Mouse (Mus musculus) limb, embryonic 14.5 days (tissue): Measurements from ENCODE around the gene Ticam1. TPM values are rescaled to one million over a fixed set of nuclear protein-coding genes. Genes with fewer than 3 reads are reported as not detected.
A peak's percentile ranks its signal among the peaks of the same experiment; 100 is the strongest.

Experiments used
- ATAC-seq: fragments of 200-750 bp; cut with Nextera tagmentation; 2 replicates; pipeline ENCODE4 v1.8.0; 2017; ENCODE audit warnings: low read depth, moderate number of reproducible peaks, moderate TSS enrichment; ENCODE audit not compliant: low FRiP score
- DNase-seq: peaks from one replicate; pipeline ENCODE4 v3.0.0-alpha.2; 2015; ENCODE audit warnings: low spot score
- H3K27ac ChIP-seq: fragments of 300-500 bp; sonication (generic); replicated peaks from 2 replicates; pipeline ENCODE4 v1.5.1; 2014; ENCODE audit warnings: low read depth, mild to moderate bottlenecking, low read length, moderate library complexity, mixed read lengths
- H3K27me3 ChIP-seq: fragments of 300-500 bp; sonication (generic); 2 replicates; pipeline ENCODE4 v1.6.1; 2014; ENCODE audit warnings: low read length, mixed read lengths; ENCODE audit not compliant: control insufficient read depth, insufficient read depth
- H3K36me3 ChIP-seq: fragments of 300-500 bp; sonication (generic); 2 replicates; pipeline ENCODE4 v1.6.1; 2014; ENCODE audit warnings: mild to moderate bottlenecking, low read length, moderate library complexity, mixed read lengths; ENCODE audit not compliant: control insufficient read depth, insufficient read depth
- H3K4me1 ChIP-seq: fragments of 300-500 bp; sonication (generic); 2 replicates; pipeline ENCODE4 v1.6.1; 2014; ENCODE audit warnings: antibody characterized with exemption, low read length, mixed read lengths; ENCODE audit not compliant: control insufficient read depth, insufficient read depth
- H3K4me2 ChIP-seq: fragments of 300-500 bp; sonication (generic); replicated peaks from 2 replicates; pipeline ENCODE4 v1.6.1; 2014; ENCODE audit warnings: low read depth, mild to moderate bottlenecking, low read length, moderate library complexity; ENCODE audit not compliant: severe bottlenecking
- H3K4me3 ChIP-seq: fragments of 300-500 bp; sonication (generic); replicated peaks from 2 replicates; pipeline ENCODE4 v1.5.1; 2014; ENCODE audit warnings: low read length
- H3K9ac ChIP-seq: fragments of 300-500 bp; sonication (generic); 2 replicates; pipeline ENCODE4 v1.6.1; 2014; ENCODE audit warnings: mild to moderate bottlenecking, low read depth, low read length, moderate library complexity; ENCODE audit not compliant: severe bottlenecking
- H3K9me3 ChIP-seq: fragments of 300-500 bp; sonication (generic); 2 replicates; pipeline ENCODE4 v1.6.1; 2016; ENCODE audit warnings: low read length; ENCODE audit not compliant: control insufficient read depth
- POLR2A ChIP-seq: fragments of 200-500 bp; IDR thresholded peaks from 2 replicates; pipeline ENCODE4 v1.8.0; 2012; ENCODE audit warnings: inconsistent platforms, mild to moderate bottlenecking, moderate library complexity, borderline replicate concordance; ENCODE audit not compliant: insufficient read depth, insufficient read length; ENCODE audit errors: extremely low read depth
- WGBS: fragments of 180-500 bp; shearing (Covaris S2); extraction: QIAGEN DNeasy Blood & Tissue Kit; methylation state at CpG from one replicate; pipeline ENCODE4 v1.1.7; 2014; 5-methylcytosine and 5-hydroxymethylcytosine counted together
- polyA plus RNA-seq, 2 experiments: library from polyadenylated mRNA; depleted of rRNA in 1 of 2; stranded (reverse) in 1 of 2; unstranded in 1 of 2; fragments of >200 nt; fragmentation: Nextera tagmentation in 1 of 2; extraction: Ambion mirVana in 1 of 2; gene quantifications; 2 replicates each; pipeline versions ENCODE4 v1.2.1 to v1.2.3; 2012 to 2014

The Ticam1 gene
- polyA plus RNA-seq, 2 experiments = 8.7 to 12.5 TPM

DNA sequence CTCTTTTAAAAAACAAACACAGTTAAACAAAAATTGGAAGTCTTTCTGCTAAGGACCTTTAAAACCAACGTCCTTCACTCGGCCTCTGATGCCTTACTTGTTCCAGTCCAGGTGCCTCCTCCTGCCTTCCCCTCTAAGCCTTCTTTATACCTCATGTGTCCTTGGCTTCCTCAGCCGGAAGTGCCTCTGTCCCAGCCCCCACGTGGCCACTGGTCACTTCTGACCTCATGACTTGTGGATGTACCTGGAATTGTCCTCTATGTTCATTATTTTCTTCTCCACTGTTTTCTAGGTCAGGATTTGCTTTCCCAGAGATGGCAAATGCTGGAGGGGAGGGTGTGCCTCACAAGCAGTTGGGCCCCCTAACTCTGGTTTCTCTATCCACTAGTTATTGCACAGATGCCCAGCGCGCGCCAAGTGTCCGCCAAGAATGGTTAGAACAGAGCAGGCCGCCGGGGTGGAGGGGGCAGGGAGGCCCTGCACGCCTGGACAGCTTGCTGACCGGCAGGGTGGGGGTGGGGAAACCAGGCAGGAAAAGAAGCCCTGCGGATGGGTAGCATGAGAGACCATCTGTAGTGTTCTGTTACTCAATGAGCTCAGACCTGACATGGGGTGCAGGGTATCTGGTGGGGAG lies 25.9 kb upstream of the Ticam1 start:
- Histone ChIP-seq H3K4me3 (peak overlapping the region; percentile 74), H3K9ac (peak overlapping the region; percentile 21; the same call in 1 of the 2 replicates), H3K4me2 (peak overlapping the region; percentile 99), H3K27me3 (no peaks in the 10 kb centered on the region), H3K9me3 (no peaks in the 10 kb centered on the region), H3K36me3 (peaks cover 17% of the 10 kb centered on the region), H3K4me1 (peaks cover 23% of the 10 kb centered on the region), H3K27ac (0 out of 2 replicates have a peak overlapping the region, but pooled peaks have one; percentile 85)
- DNase-seq = no peak
- TF ChIP-seq POLR2A = no peak
- peak; percentile 0; the same call in 1 of the 2 replicates for ATAC-seq
- WGBS = 23% methylated on average over 13 of the region's 13 CpGs

DNA sequence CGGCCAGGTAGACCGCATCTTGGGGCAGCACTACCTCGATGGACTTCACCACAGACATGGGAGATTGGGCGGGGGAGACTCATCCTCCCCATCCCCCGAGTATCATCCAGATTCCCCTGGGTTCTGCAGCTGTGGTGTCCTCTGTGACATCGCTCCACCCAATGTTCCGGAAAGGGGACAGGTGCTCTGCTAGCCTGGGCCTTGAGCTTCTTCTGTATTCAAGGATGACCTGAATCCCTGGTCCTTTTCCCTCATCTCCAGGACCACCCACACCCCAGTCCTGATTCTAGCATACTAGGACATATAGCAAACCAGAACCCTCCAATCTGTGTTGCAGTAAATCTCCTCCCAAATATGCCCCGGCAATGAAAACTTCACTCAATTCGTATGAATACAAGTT lies 23.6 kb upstream of the Ticam1 start, which contains the start of gene Arrdc5:
Arrdc5 (minus strand) TSS at position 101 of the 400 bp plus-strand sequence.
- Histone ChIP-seq H3K36me3 (no peaks in the 10 kb centered on the region), H3K9ac (no peak within 1 kb of the TSS), H3K4me2 (no peak within 1 kb of the TSS), H3K4me3 (no peak within 1 kb of the TSS), H3K4me1 (peaks cover 14% of the 10 kb centered on the region), H3K27ac (no peak within 1 kb of the TSS), H3K9me3 (no peaks in the 10 kb centered on the region), H3K27me3 (no peaks in the 10 kb centered on the region)
- ATAC-seq = no peak
- no peak for DNase-seq
- 91% methylated on average over 9 of the region's 9 CpGs for WGBS
- no peak for TF ChIP-seq POLR2A

DNA sequence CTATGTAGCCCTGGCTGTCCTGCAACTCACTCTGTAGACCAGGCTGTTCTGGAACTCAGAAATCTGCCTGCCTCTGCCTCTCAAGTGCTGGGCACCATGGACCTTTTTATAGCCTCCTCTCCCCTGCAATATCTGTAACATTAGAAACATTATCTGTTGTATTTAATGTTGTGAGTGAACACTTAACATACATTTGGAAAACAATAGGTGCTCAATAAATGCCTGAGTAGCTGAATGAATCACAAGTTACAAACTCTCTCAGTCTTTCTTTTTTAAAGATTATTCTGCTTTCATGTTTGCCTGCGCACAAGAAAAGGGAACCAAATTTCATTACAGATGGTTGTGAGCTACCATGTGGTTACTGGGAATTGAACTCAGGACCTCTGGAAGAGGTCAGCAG lies 21.7 kb upstream of the Ticam1 start:
- no peak overlapping the region for H3K9ac ChIP-seq
- H3K4me3 ChIP-seq = no peak overlapping the region
- H3K9me3 ChIP-seq = no peaks in the 10 kb centered on the region
- H3K27me3 ChIP-seq = no peaks in the 10 kb centered on the region
- no peak for TF ChIP-seq POLR2A
- DNase-seq = no peak
- no peaks in the 10 kb centered on the region for H3K36me3 ChIP-seq
- 93% methylated on average over 1 of the region's 1 CpGs for whole genome bisulfite sequencing
- no peak for ATAC-seq
- peaks cover 8% of the 10 kb centered on the region for H3K4me1 ChIP-seq
- no peak overlapping the region for H3K4me2 ChIP-seq
- no peak overlapping the region for H3K27ac ChIP-seq

DNA sequence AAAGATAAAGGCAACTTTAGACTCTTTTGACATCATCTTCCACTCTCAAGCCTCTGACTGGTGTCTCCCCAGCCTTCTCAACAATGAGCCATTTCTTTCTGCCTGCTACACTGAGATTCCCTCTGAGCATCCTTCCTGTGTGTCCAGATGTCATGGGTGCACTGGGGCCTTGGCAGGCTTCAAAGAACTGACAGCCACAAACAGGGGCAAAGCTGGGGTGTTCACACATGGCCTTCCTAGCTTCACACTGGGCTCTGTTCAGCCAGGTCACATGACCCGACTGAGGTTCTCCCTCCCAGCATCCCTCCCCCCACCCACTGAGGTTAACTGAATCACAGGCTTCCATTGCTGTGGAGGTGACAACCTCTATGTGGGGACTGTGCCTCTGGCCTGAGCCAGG lies 19.6 kb upstream of the Ticam1 start:
- H3K27ac ChIP-seq = no peak overlapping the region
- no peaks in the 10 kb centered on the region for H3K27me3 ChIP-seq
- 45% methylated on average over 1 of the region's 1 CpGs for whole genome bisulfite sequencing
- ATAC-seq (no peak), DNase-seq (no peak)
- H3K4me1 ChIP-seq = peaks cover 6% of the 10 kb centered on the region
- TF ChIP-seq POLR2A = no peak
- no peak overlapping the region for H3K9ac ChIP-seq
- H3K36me3 ChIP-seq = no peaks in the 10 kb centered on the region
- no peak overlapping the region for H3K4me2 ChIP-seq
- no peaks in the 10 kb centered on the region for H3K9me3 ChIP-seq
- H3K4me3 ChIP-seq = no peak overlapping the region

DNA sequence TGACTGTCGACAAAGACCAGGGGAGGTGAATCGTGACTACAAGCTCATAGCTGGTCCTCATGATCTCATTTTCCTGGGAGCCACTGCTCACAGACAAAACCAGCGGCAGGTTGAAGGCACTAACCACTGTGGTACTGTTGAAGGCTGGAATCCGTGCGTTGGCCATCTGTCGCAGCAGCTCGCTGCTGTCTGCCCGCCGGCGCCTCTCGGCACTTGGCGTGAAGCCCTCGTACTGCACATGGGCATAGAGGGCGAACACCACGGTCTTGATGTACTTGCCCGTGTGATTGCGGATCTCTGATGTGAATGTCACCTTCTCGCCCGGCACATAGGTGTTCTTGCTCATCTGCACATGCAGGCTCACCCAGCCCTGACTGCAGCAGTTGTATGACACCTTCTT lies 17.7 kb upstream of the Ticam1 start:
- TF ChIP-seq POLR2A = no peak
- Histone ChIP-seq H3K4me3 (no peak overlapping the region), H3K9ac (no peak overlapping the region), H3K36me3 (no peaks in the 10 kb centered on the region), H3K4me2 (no peak overlapping the region), H3K9me3 (no peaks in the 10 kb centered on the region), H3K27me3 (no peaks in the 10 kb centered on the region), H3K27ac (no peak overlapping the region), H3K4me1 (peaks cover 19% of the 10 kb centered on the region)
- no peak for DNase-seq
- no peak for ATAC-seq
- WGBS = 90% methylated on average over 19 of the region's 19 CpGs
